Mouse (Mus musculus) embryonic fibroblast, embryonic 13.5 days (primary cell): ENCODE results near the gene Nub1.

Experiments used
- CTCF ChIP-seq: IDR thresholded peaks from 2 replicates; pipeline ENCODE4 v1.5.1; 2011; ENCODE audit warnings: mild to moderate bottlenecking, control low read depth, low read length, moderate library complexity, borderline replicate concordance; ENCODE audit not compliant: insufficient read depth
- POLR2A ChIP-seq: IDR thresholded peaks from 2 replicates; pipeline ENCODE4 v1.6.1; 2011; ENCODE audit warnings: low read depth, mild to moderate bottlenecking, control low read depth, low read length, moderate library complexity

DNA sequence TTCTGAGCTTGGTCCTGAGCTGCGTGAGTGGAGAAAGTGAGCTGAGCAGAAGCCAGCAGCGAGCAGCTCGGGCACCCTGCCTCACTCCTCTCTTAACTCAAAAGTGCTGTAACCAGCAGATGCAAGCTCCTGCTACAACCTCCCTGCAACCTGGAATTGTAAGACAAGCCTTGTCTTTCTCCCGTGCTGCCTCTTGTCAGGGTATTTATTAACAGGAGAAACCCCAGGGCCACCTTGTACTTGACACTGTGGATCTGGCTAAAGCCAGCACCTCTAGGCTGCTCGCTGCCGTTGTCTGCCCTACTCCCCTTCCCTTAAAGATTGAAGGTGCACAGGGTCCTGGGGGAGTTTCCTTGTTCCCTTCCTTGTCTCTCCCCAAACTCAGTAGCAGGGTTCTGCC is 28.7 kb downstream of the Nub1 start:
- TF ChIP-seq CTCF, result no peak
- no peak for TF ChIP-seq POLR2A
